Mouse (Mus musculus) lung, postnatal 0 days (tissue): ENCODE measurements around the gene Ppt1. TPM values are rescaled to one million over a fixed set of nuclear protein-coding genes. Genes with fewer than 3 reads are reported as not detected.

Experiments used
- ATAC-seq: fragments of 200-750 bp; cut with Nextera tagmentation; 2 replicates; pipeline ENCODE4 v1.8.0; 2017; ENCODE audit warnings: moderate library complexity
- DNase-seq: peaks from one replicate; pipeline ENCODE4 v3.0.0-alpha.2; 2016; ENCODE audit warnings: low spot score
- H3K27ac ChIP-seq: fragments of 300-500 bp; sonication (generic); 2 replicates; pipeline ENCODE4 v1.5.1; 2014; ENCODE audit warnings: antibody characterized with exemption, mild to moderate bottlenecking, low read length, mixed read lengths
- H3K27me3 ChIP-seq: fragments of 300-500 bp; sonication (generic); replicated peaks from 2 replicates; pipeline ENCODE4 v1.6.1; 2014; ENCODE audit warnings: low read length, mixed read lengths; ENCODE audit not compliant: insufficient read depth
- H3K36me3 ChIP-seq: fragments of 300-500 bp; sonication (generic); 2 replicates; pipeline ENCODE4 v1.6.1; 2014; ENCODE audit warnings: low read length, mixed read lengths; ENCODE audit not compliant: insufficient read depth
- H3K4me1 ChIP-seq: fragments of 300-500 bp; sonication (generic); 2 replicates; pipeline ENCODE4 v1.6.1; 2014; ENCODE audit warnings: antibody characterized with exemption, low read depth, low read length, mixed read lengths; ENCODE audit not compliant: insufficient read depth
- H3K4me2 ChIP-seq: fragments of 300-500 bp; sonication (generic); replicated peaks from 2 replicates; pipeline ENCODE4 v1.6.1; 2014; ENCODE audit warnings: low read depth, mild to moderate bottlenecking, low read length, moderate library complexity, mixed read lengths
- H3K4me3 ChIP-seq: fragments of 300-500 bp; sonication (generic); 2 replicates; pipeline ENCODE4 v1.5.1; 2014; ENCODE audit warnings: low read depth, low read length
- H3K9ac ChIP-seq: fragments of 300-500 bp; sonication (generic); replicated peaks from 2 replicates; pipeline ENCODE4 v1.6.1; 2014; ENCODE audit warnings: low read depth, mild to moderate bottlenecking
- H3K9me3 ChIP-seq: fragments of 300-500 bp; sonication (generic); 2 replicates; pipeline ENCODE4 v1.6.1; 2016; ENCODE audit warnings: low read length, mixed read lengths
- CTCF ChIP-seq: IDR thresholded peaks from 2 replicates; pipeline ENCODE4 v1.5.1; 2016; ENCODE audit warnings: antibody characterized with exemption, mild to moderate bottlenecking
- EP300 ChIP-seq: IDR thresholded peaks from 2 replicates; pipeline ENCODE4 v1.6.1; 2016; ENCODE audit warnings: antibody characterized with exemption, mild to moderate bottlenecking, control low read depth
- WGBS: fragments of 180-500 bp; shearing (Covaris S2); extraction: QIAGEN DNeasy Blood & Tissue Kit; methylation state at CpG from one replicate; pipeline ENCODE4 v1.1.7; 2014; 5-methylcytosine and 5-hydroxymethylcytosine counted together
- polyA plus RNA-seq: library from polyadenylated mRNA; unstranded; fragments of >200 nt; fragmentation: Nextera tagmentation; extraction: Ambion mirVana; gene quantifications from 2 replicates; pipeline ENCODE4 v1.2.1, GENCODE M21; 2015

Ppt1 gene
- polyA plus RNA-seq, 1 experiment from 2014 or later: 39.0 TPM

GRCm38 (mm10) chr4:122848150-122848621 lies 12.1 kb downstream of the Ppt1 start:
- no peak overlapping the region for H3K9ac ChIP-seq
- 57% methylated on average over 13 of the region's 13 CpGs for WGBS
- no peaks in the 10 kb centered on the region for H3K4me1 ChIP-seq
- no peak overlapping the region for H3K4me2 ChIP-seq
- H3K27me3 ChIP-seq: no peaks in the 10 kb centered on the region
- H3K27ac ChIP-seq: no peak overlapping the region
- H3K36me3 ChIP-seq: peaks cover 7% of the 10 kb centered on the region; the same call in 1 of the 2 replicates
- DNase-seq (peak; percentile 64), ATAC-seq (peak; percentile 62)
- H3K4me3 ChIP-seq: no peak overlapping the region
- TF ChIP-seq EP300: peak; percentile 46; the same call in 1 of the 2 replicates
- no peak for TF ChIP-seq CTCF
- no peaks in the 10 kb centered on the region for H3K9me3 ChIP-seq

- DNase-seq (no peak), ATAC-seq (no peak)
- Histone ChIP-seq H3K9ac (no peak overlapping the region), H3K27ac (no peak overlapping the region), H3K4me1 (no peaks in the 10 kb centered on the region), H3K4me3 (no peak overlapping the region), H3K27me3 (no peaks in the 10 kb centered on the region), H3K4me2 (no peak overlapping the region), H3K9me3 (no peaks in the 10 kb centered on the region), H3K36me3 (peaks cover 9% of the 10 kb centered on the region; the same call in 1 of the 2 replicates)
- TF ChIP-seq CTCF (no peak), EP300 (no peak)
Observed at GRCm38 (mm10) chr4:122851535-122851934, 15.5 kb downstream of the Ppt1 start.

GRCm38 (mm10) chr4:122853691-122854090 lies 17.6 kb downstream of the Ppt1 start:
- Histone ChIP-seq H3K4me3 (no peak overlapping the region), H3K9me3 (no peaks in the 10 kb centered on the region), H3K4me1 (no peaks in the 10 kb centered on the region), H3K4me2 (no peak overlapping the region), H3K36me3 (peaks cover 25% of the 10 kb centered on the region; the same call in 1 of the 2 replicates), H3K27me3 (no peaks in the 10 kb centered on the region), H3K27ac (no peak overlapping the region), H3K9ac (no peak overlapping the region)
- no peak for DNase-seq
- TF ChIP-seq EP300: no peak
- no peak for TF ChIP-seq CTCF
- 55% methylated on average over 2 of the region's 2 CpGs for WGBS
- no peak for ATAC-seq

- WGBS: 81% methylated on average over 4 of the region's 4 CpGs
- no peak overlapping the region for H3K9ac ChIP-seq
- DNase-seq: no peak
- no peaks in the 10 kb centered on the region for H3K4me1 ChIP-seq
- no peak overlapping the region for H3K4me3 ChIP-seq
- no peak for ATAC-seq
- no peak overlapping the region for H3K4me2 ChIP-seq
- TF ChIP-seq CTCF (no peak), EP300 (no peak)
- no peaks in the 10 kb centered on the region for H3K9me3 ChIP-seq
- H3K27me3 ChIP-seq: no peaks in the 10 kb centered on the region
- H3K36me3 ChIP-seq: peaks cover 28% of the 10 kb centered on the region
- H3K27ac ChIP-seq: no peak overlapping the region
Observed at GRCm38 (mm10) chr4:122854770-122855169, 18.7 kb downstream of the Ppt1 start.

- TF ChIP-seq EP300 (no peak), CTCF (peak; percentile 16)
- Histone ChIP-seq H3K4me3 (no peak overlapping the region), H3K4me1 (no peaks in the 10 kb centered on the region), H3K9me3 (no peaks in the 10 kb centered on the region), H3K27ac (no peak overlapping the region), H3K9ac (no peak overlapping the region), H3K4me2 (no peak overlapping the region), H3K27me3 (no peaks in the 10 kb centered on the region), H3K36me3 (peaks cover 43% of the 10 kb centered on the region)
- ATAC-seq: no peak
- 48% methylated on average over 2 of the region's 2 CpGs for WGBS
- no peak for DNase-seq
Observed at GRCm38 (mm10) chr4:122857909-122858308, 21.9 kb downstream of the Ppt1 start.

GRCm38 (mm10) chr4:122859096-122859674 lies 23.1 kb downstream of the Ppt1 start:
- ATAC-seq (peak; percentile 33), DNase-seq (no peak)
- Histone ChIP-seq H3K36me3 (peaks cover 56% of the 10 kb centered on the region), H3K4me1 (no peaks in the 10 kb centered on the region), H3K4me2 (no peak overlapping the region), H3K27ac (no peak overlapping the region), H3K9ac (no peak overlapping the region), H3K9me3 (no peaks in the 10 kb centered on the region), H3K27me3 (no peaks in the 10 kb centered on the region), H3K4me3 (no peak overlapping the region)
- peak; percentile 39; the same call in 1 of the 2 replicates for TF ChIP-seq EP300
- no peak for TF ChIP-seq CTCF
- WGBS: 51% methylated on average over 6 of the region's 6 CpGs
